Mouse (Mus musculus): Measurements from ENCODE around the gene Extl2. TPM values are rescaled to one million over a fixed set of nuclear protein-coding genes. Genes with fewer than 3 reads are reported as not detected.

The Extl2 gene
- polyA plus RNA-seq, 1 experiment from 2014 or later = 17.4 TPM

- 97% methylated on average over 8 of the region's 8 CpGs for WGBS
These were observed 24.0 kb upstream of the Extl2 start for GRCm38 (mm10) chr3:115983217-115983616.

GRCm38 (mm10) chr3:115984653-115985052, 22.6 kb upstream of the Extl2 start:
- no peaks in the 10 kb centered on the region for H3K4me1 ChIP-seq
- H3K27ac ChIP-seq (replicated peaks) = no peak overlapping the region
- no peaks in the 10 kb centered on the region for H3K27me3 ChIP-seq (replicated peaks; ENCODE audit: low read depth, poor library complexity, severe bottlenecking)
- DNase-seq (ENCODE audit: low spot score) = no peak
- no peaks in the 10 kb centered on the region for H3K9me3 ChIP-seq
- no peak overlapping the region for H3K4me3 ChIP-seq
- H3K36me3 ChIP-seq (replicated peaks) = peaks cover 84% of the 10 kb centered on the region
- WGBS = 94% methylated on average over 9 of the region's 9 CpGs

More at GRCm38 (mm10) chr3:115983217-115983616, 24.0 kb upstream of the Extl2 start:
- Histone ChIP-seq H3K36me3 (replicated peaks) (peaks cover 75% of the 10 kb centered on the region), H3K27ac (replicated peaks) (no peak overlapping the region), H3K9me3 (no peaks in the 10 kb centered on the region), H3K4me3 (no peak overlapping the region), H3K4me1 (no peaks in the 10 kb centered on the region), H3K27me3 (replicated peaks; ENCODE audit: low read depth, poor library complexity, severe bottlenecking) (no peaks in the 10 kb centered on the region)
- DNase-seq (ENCODE audit: low spot score) = no peak

GRCm38 (mm10) chr3:115985183-115985892, 21.9 kb upstream of the Extl2 start:
- no peak for DNase-seq (ENCODE audit: low spot score)
- Histone ChIP-seq H3K4me3 (no peak overlapping the region), H3K27ac (replicated peaks) (no peak overlapping the region), H3K27me3 (replicated peaks; ENCODE audit: low read depth, poor library complexity, severe bottlenecking) (no peaks in the 10 kb centered on the region), H3K9me3 (no peaks in the 10 kb centered on the region), H3K4me1 (no peaks in the 10 kb centered on the region), H3K36me3 (replicated peaks) (peaks cover 88% of the 10 kb centered on the region)
- WGBS = 91% methylated on average over 9 of the region's 9 CpGs

- H3K36me3 ChIP-seq (replicated peaks) = peaks cover 47% of the 10 kb centered on the region
- H3K27me3 ChIP-seq (replicated peaks; ENCODE audit: low read depth, poor library complexity, severe bottlenecking) = no peaks in the 10 kb centered on the region
- no peak overlapping the region for H3K27ac ChIP-seq (replicated peaks)
- H3K9me3 ChIP-seq = no peaks in the 10 kb centered on the region
- H3K4me3 ChIP-seq = no peak overlapping the region
- WGBS = 92% methylated on average over 4 of the region's 4 CpGs
- peaks cover 10% of the 10 kb centered on the region; the same call in 1 of the 2 replicates for H3K4me1 ChIP-seq
- no peak for DNase-seq (ENCODE audit: low spot score)
These were observed 15.2 kb upstream of the Extl2 start for GRCm38 (mm10) chr3:115992103-115992502.

- Histone ChIP-seq H3K27me3 (replicated peaks; ENCODE audit: low read depth, poor library complexity, severe bottlenecking) (no peaks in the 10 kb centered on the region), H3K4me3 (no peak overlapping the region), H3K9me3 (no peaks in the 10 kb centered on the region), H3K27ac (replicated peaks) (no peak overlapping the region), H3K36me3 (replicated peaks) (peaks cover 47% of the 10 kb centered on the region), H3K4me1 (peaks cover 10% of the 10 kb centered on the region; the same call in 1 of the 2 replicates)
- DNase-seq (ENCODE audit: low spot score) = no peak
- WGBS = 85% methylated on average over 4 of the region's 4 CpGs
These were observed 14.7 kb upstream of the Extl2 start for GRCm38 (mm10) chr3:115992588-115992987.

- H3K4me3 ChIP-seq = no peak overlapping the region
- H3K9me3 ChIP-seq = 0 out of 2 replicates have a peak, but pooled peaks cover 2% of the 10 kb centered on the region
- 58% methylated on average over 10 of the region's 10 CpGs for WGBS
- no peaks in the 10 kb centered on the region for H3K27me3 ChIP-seq (replicated peaks; ENCODE audit: low read depth, poor library complexity, severe bottlenecking)
- peaks cover 48% of the 10 kb centered on the region for H3K36me3 ChIP-seq (replicated peaks)
- H3K27ac ChIP-seq (replicated peaks) = 0 out of 2 replicates have a peak overlapping the region, but pooled peaks have one; percentile 30
- H3K4me1 ChIP-seq = peaks cover 10% of the 10 kb centered on the region; the same call in 1 of the 2 replicates
- peak; percentile 29 for DNase-seq (ENCODE audit: low spot score)
These were observed 14.2 kb upstream of the Extl2 start for GRCm38 (mm10) chr3:115993025-115993424.

GRCm38 (mm10) chr3:115996929-115997328, 10.3 kb upstream of the Extl2 start:
- Histone ChIP-seq H3K4me3 (no peak overlapping the region), H3K27me3 (replicated peaks; ENCODE audit: low read depth, poor library complexity, severe bottlenecking) (no peaks in the 10 kb centered on the region), H3K27ac (replicated peaks) (no peak overlapping the region), H3K4me1 (peaks cover 10% of the 10 kb centered on the region; the same call in 1 of the 2 replicates), H3K9me3 (0 out of 2 replicates have a peak, but pooled peaks cover 5% of the 10 kb centered on the region), H3K36me3 (replicated peaks) (peaks cover 50% of the 10 kb centered on the region)
- DNase-seq (ENCODE audit: low spot score) = no peak
- WGBS = 95% methylated on average over 5 of the region's 5 CpGs

GRCm38 (mm10) chr3:116006284-116006977, 831 bp upstream of the Extl2 start:
- WGBS = 8% methylated on average over 12 of the region's 12 CpGs
- H3K27ac ChIP-seq (replicated peaks) = peak overlapping the region; percentile 89
- peaks cover 29% of the 10 kb centered on the region for H3K36me3 ChIP-seq (replicated peaks)
- no peaks in the 10 kb centered on the region for H3K9me3 ChIP-seq
- peak overlapping the region; percentile 91 for H3K4me3 ChIP-seq
- H3K27me3 ChIP-seq (replicated peaks; ENCODE audit: low read depth, poor library complexity, severe bottlenecking) = no peaks in the 10 kb centered on the region
- peaks cover 29% of the 10 kb centered on the region for H3K4me1 ChIP-seq
- peak; percentile 38 for DNase-seq (ENCODE audit: low spot score)

GRCm38 (mm10) chr3:116007941-116008440, 729 bp downstream of the Extl2 start:
- H3K9me3 ChIP-seq = no peaks in the 10 kb centered on the region
- peak; percentile 84 for DNase-seq (ENCODE audit: low spot score)
- WGBS = under 1% methylated on average over 12 of the region's 12 CpGs
- peak overlapping the region; percentile 89 for H3K27ac ChIP-seq (replicated peaks)
- peak overlapping the region; percentile 91 for H3K4me3 ChIP-seq
- no peaks in the 10 kb centered on the region for H3K27me3 ChIP-seq (replicated peaks; ENCODE audit: low read depth, poor library complexity, severe bottlenecking)
- H3K4me1 ChIP-seq = peaks cover 29% of the 10 kb centered on the region
- H3K36me3 ChIP-seq (replicated peaks) = peaks cover 22% of the 10 kb centered on the region

GRCm38 (mm10) chr3:116009622-116010344, 2.5 kb downstream of the Extl2 start:
- Histone ChIP-seq H3K4me3 (no peak overlapping the region), H3K27ac (replicated peaks) (no peak overlapping the region), H3K27me3 (replicated peaks; ENCODE audit: low read depth, poor library complexity, severe bottlenecking) (no peaks in the 10 kb centered on the region), H3K4me1 (peaks cover 29% of the 10 kb centered on the region), H3K9me3 (no peaks in the 10 kb centered on the region), H3K36me3 (replicated peaks) (peaks cover 8% of the 10 kb centered on the region)
- DNase-seq (ENCODE audit: low spot score) = no peak
- WGBS = 90% methylated on average over 17 of the region's 17 CpGs

GRCm38 (mm10) chr3:116014901-116015300, 7.6 kb downstream of the Extl2 start:
- Histone ChIP-seq H3K4me3 (no peak overlapping the region), H3K36me3 (replicated peaks) (no peaks in the 10 kb centered on the region), H3K9me3 (no peaks in the 10 kb centered on the region), H3K27me3 (replicated peaks; ENCODE audit: low read depth, poor library complexity, severe bottlenecking) (no peaks in the 10 kb centered on the region), H3K4me1 (no peaks in the 10 kb centered on the region), H3K27ac (replicated peaks) (no peak overlapping the region)
- DNase-seq (ENCODE audit: low spot score) = no peak
- WGBS = 96% methylated on average over 6 of the region's 6 CpGs

- 94% methylated on average over 13 of the region's 13 CpGs for WGBS
- no peak overlapping the region for H3K4me3 ChIP-seq
- H3K27ac ChIP-seq (replicated peaks) = no peak overlapping the region
- H3K4me1 ChIP-seq = no peaks in the 10 kb centered on the region
- no peak for DNase-seq (ENCODE audit: low spot score)
- no peaks in the 10 kb centered on the region for H3K27me3 ChIP-seq (replicated peaks; ENCODE audit: low read depth, poor library complexity, severe bottlenecking)
- no peaks in the 10 kb centered on the region for H3K9me3 ChIP-seq
- H3K36me3 ChIP-seq (replicated peaks) = no peaks in the 10 kb centered on the region
These were observed 8.9 kb downstream of the Extl2 start for GRCm38 (mm10) chr3:116016116-116016515.
